Mouse (Mus musculus) spleen, adult 2 months (tissue): Measurements from ENCODE around the gene Resf1. TPM values are rescaled to one million over a fixed set of nuclear protein-coding genes. Genes with fewer than 3 reads are reported as not detected.

Experiments
- DNase-seq, 2 experiments: peaks; one replicate each; pipeline versions ENCODE4 v3.0.0 to v3.0.0-alpha.2; 2012 to 2021; ENCODE audit warnings: low spot score in 2 of 2, low read depth in 1 of 2
- H3K27ac ChIP-seq: fragments of 200-500 bp; 2 replicates; pipeline ENCODE4 v1.5.1; 2012; ENCODE audit warnings: low read length, inconsistent platforms; ENCODE audit not compliant: insufficient read depth
- H3K27me3 ChIP-seq: fragments of 200-500 bp; 2 replicates; pipeline ENCODE4 v1.6.1; 2012; ENCODE audit warnings: mild to moderate bottlenecking, moderate library complexity, low read length, inconsistent platforms; ENCODE audit not compliant: control insufficient read depth, insufficient read depth
- H3K36me3 ChIP-seq: fragments of 200-500 bp; 2 replicates; pipeline ENCODE4 v1.6.1; 2012; ENCODE audit warnings: mild to moderate bottlenecking, low read length, inconsistent platforms; ENCODE audit not compliant: control insufficient read depth, insufficient read depth
- H3K4me1 ChIP-seq: fragments of 200-500 bp; 2 replicates; pipeline ENCODE4 v1.6.1; 2011; ENCODE audit warnings: inconsistent platforms; ENCODE audit not compliant: control insufficient read depth, insufficient read depth, insufficient read length
- H3K4me3 ChIP-seq: fragments of 200-500 bp; 2 replicates; pipeline ENCODE4 v1.5.1; 2011; ENCODE audit warnings: mild to moderate bottlenecking, inconsistent platforms; ENCODE audit not compliant: insufficient read depth, insufficient read length; ENCODE audit errors: extremely low read depth
- CTCF ChIP-seq: fragments of 200-500 bp; IDR thresholded peaks from 2 replicates; pipeline ENCODE4 v1.5.1; 2011; ENCODE audit warnings: mild to moderate bottlenecking, inconsistent platforms; ENCODE audit not compliant: insufficient read depth, insufficient read length, insufficient replicate concordance; ENCODE audit errors: extremely low read depth
- POLR2A ChIP-seq: fragments of 200-500 bp; IDR thresholded peaks from 2 replicates; pipeline ENCODE4 v1.6.1; 2011; ENCODE audit warnings: low read depth, low read length, inconsistent platforms
- WGBS: fragments of 180-500 bp; shearing (Covaris S2); methylation state at CpG from one replicate; pipeline ENCODE4 v1.1.7; 2018; 5-methylcytosine and 5-hydroxymethylcytosine counted together
- polyA plus RNA-seq: library from polyadenylated mRNA; depleted of rRNA; stranded (reverse); fragments of >200 nt; gene quantifications from 2 replicates; pipeline ENCODE4 v1.2.3, GENCODE M21; 2012; rRNA removed

Gene Resf1
- polyA plus RNA-seq, 1 experiment = 8.4 TPM

DNA sequence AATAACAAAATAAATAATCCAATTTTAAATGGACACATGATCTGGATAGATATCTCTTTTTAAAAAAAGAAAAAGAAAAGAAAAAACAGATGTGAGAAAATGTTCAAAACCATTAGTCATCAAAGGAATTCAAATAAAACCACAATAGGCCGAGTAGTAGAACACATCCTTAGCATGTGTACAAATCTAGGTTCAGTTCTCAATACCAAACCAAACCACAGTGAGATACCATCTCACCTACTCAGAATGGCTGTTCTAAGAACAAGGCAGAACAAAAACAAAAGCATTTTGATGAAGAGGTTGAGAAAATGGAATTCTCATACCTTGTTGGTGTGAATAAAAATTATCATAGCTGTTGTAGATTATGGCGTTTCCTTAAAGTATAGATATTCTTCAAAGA, 57.2 kb downstream of the Resf1 start:
- H3K27me3 ChIP-seq = no peaks in the 10 kb centered on the region
- H3K4me1 ChIP-seq = no peaks in the 10 kb centered on the region; the same call in 1 of the 2 replicates
- no peaks in the 10 kb centered on the region for H3K36me3 ChIP-seq
- WGBS = 51% methylated on average over 2 of the region's 2 CpGs
- H3K27ac ChIP-seq = no peak overlapping the region
- no peak overlapping the region for H3K4me3 ChIP-seq
- DNase-seq = no peak
- TF ChIP-seq CTCF = no peak
- no peak for TF ChIP-seq POLR2A

DNA sequence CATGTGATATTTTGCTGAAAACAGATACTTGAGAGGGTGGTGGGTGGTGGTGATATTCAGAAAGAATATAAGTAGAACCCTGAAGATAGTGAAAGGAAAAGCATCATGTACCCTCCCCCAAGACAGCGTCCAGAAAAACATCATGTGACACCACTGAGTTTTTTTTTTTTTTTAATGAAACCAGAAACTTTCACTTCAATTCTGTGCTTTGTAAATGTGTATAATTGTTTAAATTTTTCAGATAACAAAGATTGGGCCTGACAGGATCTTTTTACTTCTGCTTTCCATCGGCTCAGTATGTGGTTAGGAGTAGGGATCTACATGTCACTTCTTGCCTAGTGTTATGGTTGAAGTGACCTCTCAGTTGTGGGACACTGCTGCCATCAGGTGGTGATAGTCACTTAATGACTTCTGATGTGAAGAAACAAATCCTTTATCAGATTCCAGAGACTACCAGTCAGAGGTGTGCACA, 65.8 kb downstream of the Resf1 start:
- Histone ChIP-seq H3K27ac (no peak overlapping the region; the same call in 1 of the 2 replicates), H3K4me3 (no peak overlapping the region), H3K4me1 (no peaks in the 10 kb centered on the region), H3K36me3 (no peaks in the 10 kb centered on the region), H3K27me3 (no peaks in the 10 kb centered on the region)
- peak; percentile 75 to 85 for DNase-seq
- WGBS = 0% methylated on average over 2 of the region's 2 CpGs
- TF ChIP-seq POLR2A = no peak
- peak; percentile 46; the same call in 1 of the 2 replicates for TF ChIP-seq CTCF

DNA sequence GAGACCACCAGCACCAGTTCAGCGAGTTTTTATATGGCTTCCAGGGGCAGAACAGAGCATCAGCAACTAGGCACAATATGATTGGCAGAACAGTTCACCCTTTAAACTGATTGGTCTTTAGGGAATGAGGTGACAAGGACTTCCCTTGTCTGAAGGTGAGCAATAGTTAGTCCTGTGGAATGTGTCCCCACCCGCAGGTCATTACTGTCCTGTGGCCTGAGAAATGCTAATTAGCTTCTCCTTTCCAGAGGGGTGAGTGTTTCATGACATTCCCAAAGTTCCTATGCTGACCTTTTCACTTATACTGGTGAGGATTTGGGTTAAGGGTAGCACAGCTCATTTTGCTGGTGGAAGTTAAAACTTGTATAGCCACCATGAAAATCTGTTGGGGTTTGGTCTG, 74.3 kb downstream of the Resf1 start:
- DNase-seq = no peak
- no peak overlapping the region for H3K4me3 ChIP-seq
- no peaks in the 10 kb centered on the region for H3K4me1 ChIP-seq
- 80% methylated on average over 2 of the region's 2 CpGs for WGBS
- TF ChIP-seq POLR2A (no peak), CTCF (no peak)
- no peak overlapping the region for H3K27ac ChIP-seq
- no peaks in the 10 kb centered on the region for H3K36me3 ChIP-seq
- H3K27me3 ChIP-seq = no peaks in the 10 kb centered on the region; the same call in 1 of the 2 replicates

Other genes with a start within 250 kb of the Resf1 start
- gene Dennd5b, start 207.7 kb upstream of the Resf1 start, polyA plus RNA-seq = 5.1 and 11.8 TPM in 2 replicates
- not detected in 2 replicates for gene Gm10203, start 179.2 kb upstream of the Resf1 start, polyA plus RNA-seq
- 3.0 and 4.5 TPM in 2 replicates for gene Etfbkmt, start 169.6 kb upstream of the Resf1 start, polyA plus RNA-seq
- gene Amn1, start 120.7 kb upstream of the Resf1 start, polyA plus RNA-seq = 4.7 and 5.3 TPM in 2 replicates
- 0.39 and 0.43 TPM in 2 replicates for gene Bicd1, start 99.5 kb downstream of the Resf1 start, polyA plus RNA-seq